Mouse (Mus musculus) cortical plate, adult 2 months (tissue): ENCODE measurements around the gene Cog5.

Experiments
- CTCF ChIP-seq: fragments of 200-500 bp; IDR thresholded peaks from 2 replicates; pipeline ENCODE4 v1.5.1; 2011; ENCODE audit warnings: mild to moderate bottlenecking, control low read depth, low read length; ENCODE audit not compliant: insufficient read depth; ENCODE audit errors: extremely low read depth
- POLR2A ChIP-seq: fragments of 200-500 bp; IDR thresholded peaks from 2 replicates; pipeline ENCODE4 v1.6.1; 2011; ENCODE audit warnings: mild to moderate bottlenecking, low read length, control low read depth; ENCODE audit not compliant: insufficient read depth; ENCODE audit errors: extremely low read depth

DNA sequence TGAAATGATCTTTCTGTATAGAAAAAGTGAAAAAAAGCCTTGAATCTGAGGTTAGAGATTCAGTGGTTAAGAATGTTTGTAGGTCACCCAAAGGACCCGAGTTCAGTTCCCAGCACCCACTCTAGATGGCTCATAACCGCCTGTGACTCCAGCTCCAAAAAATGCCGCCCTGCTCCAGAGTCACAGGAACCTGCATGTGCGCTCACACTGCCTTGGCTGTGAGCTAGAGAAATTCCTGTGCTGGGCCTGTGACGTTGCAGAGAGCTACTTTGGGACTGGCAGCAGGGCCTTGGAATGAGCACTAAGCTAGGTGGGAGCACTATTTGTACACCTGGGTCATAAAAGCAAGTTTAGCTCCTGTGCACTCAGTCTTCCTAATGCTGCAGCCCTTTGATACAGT, 262.0 kb downstream of the Cog5 start:
- TF ChIP-seq CTCF: no peak
- no peak for TF ChIP-seq POLR2A
